Mouse (Mus musculus) embryonic facial prominence, embryonic 10.5 days (tissue): Measurements from ENCODE around the gene Kifc1. TPM values are rescaled to one million over a fixed set of nuclear protein-coding genes. Genes with fewer than 3 reads are reported as not detected.
"Not testable (repeated sequence)": the region's sequence is repeated elsewhere in the genome, so short reads cannot be mapped to it uniquely, and the experiment has no call there.

ENCODE experiments used
- DNase-seq: peaks from one replicate; pipeline ENCODE4 v3.0.0-alpha.2; 2017; ENCODE audit warnings: low spot score
- H3K27ac ChIP-seq: fragments of 300-500 bp; sonication (generic); replicated peaks from 2 replicates; pipeline ENCODE4 v1.5.1; 2016; ENCODE audit warnings: mild to moderate bottlenecking
- H3K27me3 ChIP-seq: fragments of 300-500 bp; sonication (generic); replicated peaks from 2 replicates; pipeline ENCODE4 v1.6.1; 2016; ENCODE audit warnings: low read depth, mild to moderate bottlenecking; ENCODE audit not compliant: poor library complexity, severe bottlenecking
- H3K36me3 ChIP-seq: fragments of 300-500 bp; sonication (generic); replicated peaks from 2 replicates; pipeline ENCODE4 v1.6.1; 2016; ENCODE audit warnings: mild to moderate bottlenecking, moderate library complexity
- H3K4me1 ChIP-seq: fragments of 300-500 bp; sonication (generic); 2 replicates; pipeline ENCODE4 v1.6.1; 2016
- H3K4me3 ChIP-seq: fragments of 300-500 bp; sonication (generic); 2 replicates; pipeline ENCODE4 v1.5.1; 2016; ENCODE audit warnings: mild to moderate bottlenecking, moderate library complexity
- H3K9me3 ChIP-seq: fragments of 300-500 bp; sonication (generic); 2 replicates; pipeline ENCODE4 v1.6.1; 2016; ENCODE audit warnings: mild to moderate bottlenecking
- WGBS: fragments of 180-500 bp; shearing (Covaris S2); methylation state at CpG from one replicate; pipeline ENCODE4 v1.1.7; 2016; 5-methylcytosine and 5-hydroxymethylcytosine counted together
- polyA plus RNA-seq: library from polyadenylated mRNA; unstranded; fragments of >200 nt; fragmentation: Nextera tagmentation; extraction: Ambion mirVana; gene quantifications from 2 replicates; pipeline ENCODE4 v1.2.1, GENCODE M21; 2016

Kifc1 gene
- polyA plus RNA-seq, 1 experiment from 2014 or later: 8.5 TPM

- Histone ChIP-seq H3K36me3 (peaks cover 33% of the 10 kb centered on the region), H3K4me1 (peaks cover 47% of the 10 kb centered on the region), H3K9me3 (no peaks in the 10 kb centered on the region), H3K4me3 (peak overlapping the region; percentile 95), H3K27ac (peak overlapping the region; percentile 93), H3K27me3 (no peaks in the 10 kb centered on the region)
- WGBS: under 1% methylated on average over 44 of the region's 44 CpGs
- peak; percentile 59 for DNase-seq
Measured at GRCm38 (mm10) chr17:33908331-33909076, 18.0 kb upstream of the Kifc1 start.

- not testable (repeated sequence) for H3K27me3 ChIP-seq, H3K36me3 ChIP-seq, H3K4me3 ChIP-seq, H3K9me3 ChIP-seq, H3K27ac ChIP-seq
- DNase-seq: peak; percentile 21
- whole genome bisulfite sequencing: 19% methylated on average over 4 of the region's 4 CpGs
- H3K4me1 ChIP-seq: peaks cover 27% of the 10 kb centered on the region
Measured at GRCm38 (mm10) chr17:33904835-33905234, 14.4 kb upstream of the Kifc1 start, which contains the start of gene Platr17. Gene Platr17 (plus strand): TSS chr17:33905135.

GRCm38 (mm10) chr17:33903911-33904651 is 13.6 kb upstream of the Kifc1 start:
- H3K27ac ChIP-seq, DNase-seq, H3K4me3 ChIP-seq, H3K36me3 ChIP-seq, H3K9me3 ChIP-seq, H3K27me3 ChIP-seq: not testable (repeated sequence)
- H3K4me1 ChIP-seq: peaks cover 26% of the 10 kb centered on the region
- 63% methylated on average over 6 of the region's 6 CpGs for WGBS

- no peak overlapping the region for H3K27ac ChIP-seq
- DNase-seq: no peak
- no peak overlapping the region for H3K4me3 ChIP-seq
- WGBS: 87% methylated on average over 7 of the region's 7 CpGs
- no peaks in the 10 kb centered on the region for H3K36me3 ChIP-seq
- no peaks in the 10 kb centered on the region for H3K27me3 ChIP-seq
- no peaks in the 10 kb centered on the region for H3K9me3 ChIP-seq
- H3K4me1 ChIP-seq: peaks cover 11% of the 10 kb centered on the region
Measured at GRCm38 (mm10) chr17:33902491-33902890, 12.0 kb upstream of the Kifc1 start.

- no peaks in the 10 kb centered on the region for H3K9me3 ChIP-seq
- no peaks in the 10 kb centered on the region for H3K27me3 ChIP-seq
- 84% methylated on average over 4 of the region's 4 CpGs for WGBS
- H3K4me3 ChIP-seq: no peak overlapping the region
- no peak overlapping the region for H3K27ac ChIP-seq
- peaks cover 11% of the 10 kb centered on the region for H3K4me1 ChIP-seq
- H3K36me3 ChIP-seq: no peaks in the 10 kb centered on the region
- no peak for DNase-seq
Measured at GRCm38 (mm10) chr17:33902079-33902478, 11.6 kb upstream of the Kifc1 start.

- Histone ChIP-seq H3K4me1 (peaks cover 11% of the 10 kb centered on the region), H3K27ac (no peak overlapping the region), H3K36me3 (no peaks in the 10 kb centered on the region), H3K27me3 (no peaks in the 10 kb centered on the region), H3K9me3 (no peaks in the 10 kb centered on the region), H3K4me3 (no peak overlapping the region)
- 62% methylated on average over 4 of the region's 4 CpGs for WGBS
- DNase-seq: no peak
Measured at GRCm38 (mm10) chr17:33901653-33902052, 11.2 kb upstream of the Kifc1 start.

GRCm38 (mm10) chr17:33900989-33901314 is 10.5 kb upstream of the Kifc1 start:
- no peaks in the 10 kb centered on the region for H3K27me3 ChIP-seq
- no peaks in the 10 kb centered on the region for H3K36me3 ChIP-seq
- 88% methylated on average over 4 of the region's 4 CpGs for WGBS
- H3K9me3 ChIP-seq: no peaks in the 10 kb centered on the region
- DNase-seq: no peak
- no peak overlapping the region for H3K4me3 ChIP-seq
- H3K4me1 ChIP-seq: peaks cover 11% of the 10 kb centered on the region
- H3K27ac ChIP-seq: no peak overlapping the region

GRCm38 (mm10) chr17:33900281-33900988 is 10.0 kb upstream of the Kifc1 start:
- H3K27me3 ChIP-seq: no peaks in the 10 kb centered on the region
- no peak for DNase-seq
- H3K36me3 ChIP-seq: no peaks in the 10 kb centered on the region
- no peak overlapping the region for H3K4me3 ChIP-seq
- H3K27ac ChIP-seq: no peak overlapping the region
- H3K4me1 ChIP-seq: peaks cover 11% of the 10 kb centered on the region
- whole genome bisulfite sequencing: 72% methylated on average over 7 of the region's 7 CpGs
- H3K9me3 ChIP-seq: no peaks in the 10 kb centered on the region

- no peak for DNase-seq
- 80% methylated on average over 4 of the region's 4 CpGs for WGBS
Measured at GRCm38 (mm10) chr17:33899642-33900041, 9.2 kb upstream of the Kifc1 start.

GRCm38 (mm10) chr17:33898193-33898592 is 7.7 kb upstream of the Kifc1 start:
- WGBS: 87% methylated on average over 4 of the region's 4 CpGs
- not testable (repeated sequence) for DNase-seq, H3K27ac ChIP-seq, H3K36me3 ChIP-seq, H3K27me3 ChIP-seq, H3K4me1 ChIP-seq, H3K4me3 ChIP-seq, H3K9me3 ChIP-seq

More at GRCm38 (mm10) chr17:33899642-33900041, 9.2 kb upstream of the Kifc1 start:
- H3K27me3 ChIP-seq: no peaks in the 10 kb centered on the region
- peaks cover 7% of the 10 kb centered on the region for H3K4me1 ChIP-seq
- H3K9me3 ChIP-seq: no peaks in the 10 kb centered on the region
- no peak overlapping the region for H3K4me3 ChIP-seq
- no peak overlapping the region for H3K27ac ChIP-seq
- no peaks in the 10 kb centered on the region for H3K36me3 ChIP-seq

GRCm38 (mm10) chr17:33897114-33897794 is 6.8 kb upstream of the Kifc1 start:
- Histone ChIP-seq H3K27me3 (0 out of 2 replicates have a peak, but pooled peaks cover 4% of the 10 kb centered on the region), H3K9me3 (no peaks in the 10 kb centered on the region), H3K36me3 (no peaks in the 10 kb centered on the region), H3K4me1 (no peaks in the 10 kb centered on the region), H3K27ac (no peak overlapping the region), H3K4me3 (no peak overlapping the region)
- 40% methylated on average over 6 of the region's 6 CpGs for WGBS
- peak; percentile 52 for DNase-seq

GRCm38 (mm10) chr17:33893011-33893410 is 2.5 kb upstream of the Kifc1 start:
- H3K36me3 ChIP-seq, H3K4me3 ChIP-seq, H3K27ac ChIP-seq, H3K9me3 ChIP-seq, DNase-seq, H3K27me3 ChIP-seq: not testable (repeated sequence)
- WGBS: 80% methylated on average over 4 of the region's 4 CpGs
- H3K4me1 ChIP-seq: peaks cover 14% of the 10 kb centered on the region
